Mouse (Mus musculus) intestine, embryonic 15.5 days (tissue): Measurements from ENCODE around the gene Sephs2. TPM values are rescaled to one million over a fixed set of nuclear protein-coding genes. Genes with fewer than 3 reads are reported as not detected.

Experiments used
- ATAC-seq: fragments of 200-750 bp; cut with Nextera tagmentation; 2 replicates; pipeline ENCODE4 v1.8.0; 2017; ENCODE audit warnings: moderate TSS enrichment, moderate library complexity
- H3K27ac ChIP-seq: fragments of 300-500 bp; sonication (generic); 2 replicates; pipeline ENCODE4 v1.5.1; 2015; ENCODE audit warnings: mild to moderate bottlenecking, inconsistent platforms
- H3K27me3 ChIP-seq: fragments of 300-500 bp; sonication (generic); replicated peaks from 2 replicates; pipeline ENCODE4 v1.6.1; 2015; ENCODE audit warnings: inconsistent platforms
- H3K36me3 ChIP-seq: fragments of 300-500 bp; sonication (generic); 2 replicates; pipeline ENCODE4 v1.6.1; 2015; ENCODE audit warnings: inconsistent platforms
- H3K4me1 ChIP-seq: fragments of 300-500 bp; sonication (generic); replicated peaks from 2 replicates; pipeline ENCODE4 v1.6.1; 2015; ENCODE audit warnings: inconsistent platforms
- H3K4me2 ChIP-seq: fragments of 300-500 bp; sonication (generic); replicated peaks from 2 replicates; pipeline ENCODE4 v1.6.1; 2015; ENCODE audit warnings: mild to moderate bottlenecking, inconsistent platforms
- H3K4me3 ChIP-seq: fragments of 300-500 bp; sonication (generic); replicated peaks from 2 replicates; pipeline ENCODE4 v1.5.1; 2015; ENCODE audit warnings: inconsistent platforms
- H3K9ac ChIP-seq: fragments of 300-500 bp; sonication (generic); 2 replicates; pipeline ENCODE4 v1.6.1; 2015; ENCODE audit warnings: inconsistent platforms
- H3K9me3 ChIP-seq: fragments of 300-500 bp; sonication (generic); 2 replicates; pipeline ENCODE4 v1.6.1; 2016; ENCODE audit warnings: inconsistent platforms
- WGBS: fragments of 180-500 bp; shearing (Covaris S2); methylation state at CpG from one replicate; pipeline ENCODE4 v1.1.7; 2015; 5-methylcytosine and 5-hydroxymethylcytosine counted together
- polyA plus RNA-seq: library from polyadenylated mRNA; unstranded; fragments of >200 nt; fragmentation: Nextera tagmentation; extraction: Ambion mirVana; gene quantifications from 2 replicates; pipeline ENCODE4 v1.2.1, GENCODE M21; 2015

Sephs2 gene
- polyA plus RNA-seq, 1 experiment from 2014 or later, result 233 TPM

DNA sequence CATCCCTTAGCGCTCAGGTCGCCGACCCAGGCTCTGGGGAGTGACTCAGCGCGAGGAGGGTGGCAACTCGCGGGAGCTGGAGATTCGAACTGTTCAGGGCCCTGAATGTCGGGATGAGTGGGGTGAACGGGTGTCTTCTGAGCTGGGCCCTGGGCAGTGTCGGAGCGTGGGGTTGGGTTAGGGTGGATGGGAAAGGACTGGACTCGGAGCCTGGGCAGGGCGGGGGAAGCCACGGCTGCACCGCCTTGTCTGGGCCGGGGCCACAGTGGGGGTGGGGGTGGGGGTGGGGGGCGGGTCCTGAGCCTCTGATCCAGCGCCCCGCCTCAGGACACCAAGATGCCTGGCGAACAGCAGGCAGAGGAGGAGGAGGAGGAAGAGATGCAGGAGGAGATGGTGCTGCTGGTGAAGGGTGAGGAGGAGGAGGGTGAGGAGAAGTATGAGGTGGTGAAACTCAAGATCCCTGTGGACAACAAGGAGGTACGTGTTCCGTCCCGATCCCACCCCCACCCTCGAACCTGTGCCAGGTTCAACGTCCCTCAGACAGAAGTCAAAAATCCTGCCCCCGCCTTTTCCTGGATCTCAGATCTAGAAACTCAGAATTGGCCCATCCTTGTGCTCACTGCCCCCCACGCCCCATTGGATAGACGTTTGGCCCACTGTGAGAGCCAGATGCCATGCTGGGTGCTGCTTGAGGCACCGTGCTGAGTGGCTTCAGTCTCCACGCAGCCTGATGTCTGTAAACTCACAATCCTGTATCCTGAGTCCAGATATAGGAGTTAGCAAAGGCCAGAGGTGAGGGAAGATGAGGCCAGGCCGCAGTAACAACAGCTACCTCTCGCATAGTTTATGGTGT is 29.0 kb downstream of the Sephs2 start:
- Histone ChIP-seq H3K9ac (peak overlapping the region; percentile 93), H3K27me3 (no peaks in the 10 kb centered on the region), H3K9me3 (no peaks in the 10 kb centered on the region), H3K4me2 (peak overlapping the region; percentile 89), H3K4me3 (peak overlapping the region; percentile 91), H3K4me1 (peaks cover 14% of the 10 kb centered on the region), H3K36me3 (peaks cover 5% of the 10 kb centered on the region; the same call in 1 of the 2 replicates), H3K27ac (peak overlapping the region; percentile 96)
- WGBS, result 9% methylated on average over 32 of the region's 33 CpGs
- peak; percentile 76 for ATAC-seq

DNA sequence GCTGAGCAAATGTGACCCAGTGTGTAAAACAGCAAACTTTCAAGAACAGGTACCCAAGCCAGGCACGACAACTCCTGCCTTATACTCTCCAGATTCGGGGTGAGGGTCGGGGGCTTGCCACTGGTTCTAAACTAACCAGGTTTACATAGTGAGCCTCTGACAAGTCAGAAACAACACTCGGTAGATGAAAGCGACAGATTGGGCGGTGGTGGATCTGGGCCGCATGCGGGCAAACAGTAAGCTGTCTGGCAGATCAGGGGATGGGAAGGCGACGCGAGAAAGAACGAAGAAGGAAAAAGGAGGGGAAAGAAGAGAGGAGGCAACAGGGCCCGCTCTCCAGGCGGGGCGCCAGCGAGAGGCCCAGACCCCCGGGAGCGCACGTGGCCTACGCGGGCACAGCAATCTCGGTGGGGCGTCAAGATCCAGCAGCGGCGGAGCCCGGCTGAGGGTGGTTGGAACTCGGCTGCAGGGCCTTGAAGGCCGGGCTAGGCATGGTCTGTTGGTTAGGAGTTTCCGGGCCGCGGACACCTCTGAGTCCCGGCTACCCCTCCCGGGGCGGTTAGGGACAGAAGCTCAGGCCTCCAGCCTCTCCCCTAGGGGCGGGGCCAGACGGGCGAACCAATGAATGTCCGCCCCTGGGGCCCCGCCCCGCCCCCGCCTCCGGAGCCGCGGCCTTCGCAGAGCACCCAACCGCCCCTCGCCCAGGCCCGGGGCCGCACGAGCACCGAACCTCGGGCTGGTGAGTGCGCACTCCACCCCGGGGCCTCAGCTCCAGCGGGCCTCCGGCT is 29.8 kb downstream of the Sephs2 start, which contains the start of gene Zfp771:
Zfp771 (plus strand) TSS at position 405 of the 788 bp plus-strand sequence.
- H3K27me3 ChIP-seq, result no peaks in the 10 kb centered on the region
- peak within 1 kb of the TSS; percentile 93 for H3K9ac ChIP-seq
- H3K36me3 ChIP-seq, result no peaks in the 10 kb centered on the region
- peak within 1 kb of the TSS; percentile 91 for H3K4me3 ChIP-seq
- peak; percentile 98 for ATAC-seq
- WGBS, result under 1% methylated on average over 56 of the region's 56 CpGs
- peak within 1 kb of the TSS; percentile 96 for H3K27ac ChIP-seq
- no peaks in the 10 kb centered on the region for H3K9me3 ChIP-seq
- H3K4me1 ChIP-seq, result peaks cover 14% of the 10 kb centered on the region
- peak within 1 kb of the TSS; percentile 89 for H3K4me2 ChIP-seq

DNA sequence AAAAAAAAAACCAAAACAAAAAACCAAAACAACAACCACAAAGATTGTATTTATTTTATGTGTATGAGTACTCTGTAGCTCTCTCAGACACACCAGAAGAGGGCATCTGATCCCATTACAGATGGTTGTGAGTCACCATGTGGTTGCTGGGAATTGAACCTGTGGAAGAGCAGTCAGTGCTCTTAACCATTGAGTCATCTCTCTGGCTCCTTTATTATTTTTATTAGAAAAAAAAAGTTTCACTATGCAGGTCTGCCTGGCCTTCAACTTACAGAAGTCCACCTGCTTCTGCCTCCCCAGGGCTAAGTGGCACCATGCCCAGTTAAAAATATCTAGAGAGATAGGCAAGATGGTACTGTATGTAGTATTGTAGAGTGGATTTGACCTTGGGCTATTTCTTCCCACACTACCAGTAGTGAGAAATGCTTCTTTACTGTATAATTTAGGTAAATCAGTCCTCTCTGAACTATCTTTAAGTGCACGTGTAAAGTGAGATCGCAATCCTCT is 30.4 kb downstream of the Sephs2 start:
- H3K4me2 ChIP-seq, result peak overlapping the region; percentile 89
- no peaks in the 10 kb centered on the region for H3K27me3 ChIP-seq
- H3K4me3 ChIP-seq, result 0 out of 2 replicates have a peak overlapping the region, but pooled peaks have one; percentile 91
- 37% methylated on average over 2 of the region's 2 CpGs for WGBS
- H3K4me1 ChIP-seq, result peaks cover 14% of the 10 kb centered on the region
- H3K36me3 ChIP-seq, result no peaks in the 10 kb centered on the region
- ATAC-seq, result no peak
- H3K27ac ChIP-seq, result peak overlapping the region; percentile 96
- H3K9ac ChIP-seq, result peak overlapping the region; percentile 93
- H3K9me3 ChIP-seq, result no peaks in the 10 kb centered on the region

DNA sequence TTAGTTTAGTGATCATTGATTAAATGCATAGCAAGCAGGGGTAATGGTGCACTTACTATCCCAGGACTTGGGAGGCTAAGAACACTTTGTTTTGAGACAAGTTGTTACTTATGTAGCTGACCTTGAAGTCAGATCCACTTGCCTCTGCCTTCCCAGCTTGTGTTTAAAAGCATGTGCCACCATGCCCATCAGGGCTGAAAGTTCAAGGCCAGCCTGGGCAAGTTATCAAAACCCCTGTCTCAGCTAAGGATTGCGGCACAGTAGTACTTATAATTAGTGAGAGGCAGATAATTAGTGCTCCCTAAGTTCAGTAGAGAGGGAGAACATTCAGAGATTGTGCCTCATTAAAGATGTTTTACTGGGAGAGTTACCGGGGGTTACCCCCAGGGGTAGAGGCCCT is 39.1 kb downstream of the Sephs2 start:
- Histone ChIP-seq H3K4me1 (peaks cover 18% of the 10 kb centered on the region), H3K27me3 (no peaks in the 10 kb centered on the region), H3K27ac (no peak overlapping the region), H3K9me3 (no peaks in the 10 kb centered on the region), H3K4me3 (no peak overlapping the region), H3K36me3 (peaks cover 23% of the 10 kb centered on the region), H3K9ac (no peak overlapping the region), H3K4me2 (no peak overlapping the region; the same call in 1 of the 2 replicates)
- no peak for ATAC-seq
- 90% methylated on average over 2 of the region's 2 CpGs for WGBS

DNA sequence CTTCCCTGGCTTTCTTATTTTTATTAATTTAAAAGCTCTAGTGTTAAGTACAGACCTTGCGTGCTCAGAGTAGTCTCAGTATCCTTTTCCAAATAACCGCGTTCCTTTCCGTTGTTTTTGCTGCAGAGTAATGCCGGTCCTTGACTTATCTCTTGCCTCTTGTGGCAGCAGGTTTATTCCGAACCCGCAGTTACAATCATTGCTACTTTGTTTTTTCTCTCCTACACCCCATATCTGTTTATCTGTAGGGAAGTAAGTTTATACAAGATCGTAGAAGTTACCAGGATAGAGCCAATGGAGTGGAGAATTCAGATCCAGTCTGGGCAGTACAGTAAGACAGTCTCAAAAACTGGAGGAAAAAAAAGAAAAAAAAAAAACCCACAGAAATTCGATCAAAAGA is 40.1 kb downstream of the Sephs2 start:
- Histone ChIP-seq H3K27me3 (no peaks in the 10 kb centered on the region), H3K4me3 (peak overlapping the region; percentile 98), H3K36me3 (peaks cover 23% of the 10 kb centered on the region), H3K9me3 (no peaks in the 10 kb centered on the region), H3K9ac (peak overlapping the region; percentile 99), H3K27ac (peak overlapping the region; percentile 99), H3K4me1 (peaks cover 18% of the 10 kb centered on the region), H3K4me2 (peak overlapping the region; percentile 56)
- ATAC-seq, result no peak
- 1% methylated on average over 9 of the region's 9 CpGs for WGBS

DNA sequence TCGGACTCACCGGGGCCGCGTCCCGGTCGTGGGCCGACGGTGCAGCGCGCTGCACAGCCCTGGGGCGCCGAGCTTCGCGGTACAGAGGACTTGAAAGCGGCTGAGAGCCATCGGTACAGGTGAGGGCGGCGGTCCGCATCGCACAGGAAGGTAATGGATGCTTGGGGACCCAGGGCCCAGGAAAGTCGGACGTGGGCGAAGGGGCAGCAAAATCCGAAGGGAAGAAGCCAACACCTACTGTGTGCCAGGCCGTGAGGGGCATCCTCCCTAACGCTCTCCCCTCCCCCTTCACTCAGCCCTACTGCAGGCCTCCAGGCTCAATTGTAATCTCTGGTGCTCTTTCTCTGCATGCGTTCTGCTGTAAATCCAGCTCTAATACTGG is 40.5 kb downstream of the Sephs2 start:
- WGBS, result 0% methylated on average over 27 of the region's 27 CpGs
- Histone ChIP-seq H3K36me3 (peaks cover 23% of the 10 kb centered on the region), H3K9me3 (no peaks in the 10 kb centered on the region), H3K27ac (peak overlapping the region; percentile 99), H3K4me2 (peak overlapping the region; percentile 56), H3K4me3 (peak overlapping the region; percentile 98), H3K9ac (peak overlapping the region; percentile 99), H3K4me1 (peaks cover 18% of the 10 kb centered on the region), H3K27me3 (no peaks in the 10 kb centered on the region)
- peak; percentile 34 for ATAC-seq

DNA sequence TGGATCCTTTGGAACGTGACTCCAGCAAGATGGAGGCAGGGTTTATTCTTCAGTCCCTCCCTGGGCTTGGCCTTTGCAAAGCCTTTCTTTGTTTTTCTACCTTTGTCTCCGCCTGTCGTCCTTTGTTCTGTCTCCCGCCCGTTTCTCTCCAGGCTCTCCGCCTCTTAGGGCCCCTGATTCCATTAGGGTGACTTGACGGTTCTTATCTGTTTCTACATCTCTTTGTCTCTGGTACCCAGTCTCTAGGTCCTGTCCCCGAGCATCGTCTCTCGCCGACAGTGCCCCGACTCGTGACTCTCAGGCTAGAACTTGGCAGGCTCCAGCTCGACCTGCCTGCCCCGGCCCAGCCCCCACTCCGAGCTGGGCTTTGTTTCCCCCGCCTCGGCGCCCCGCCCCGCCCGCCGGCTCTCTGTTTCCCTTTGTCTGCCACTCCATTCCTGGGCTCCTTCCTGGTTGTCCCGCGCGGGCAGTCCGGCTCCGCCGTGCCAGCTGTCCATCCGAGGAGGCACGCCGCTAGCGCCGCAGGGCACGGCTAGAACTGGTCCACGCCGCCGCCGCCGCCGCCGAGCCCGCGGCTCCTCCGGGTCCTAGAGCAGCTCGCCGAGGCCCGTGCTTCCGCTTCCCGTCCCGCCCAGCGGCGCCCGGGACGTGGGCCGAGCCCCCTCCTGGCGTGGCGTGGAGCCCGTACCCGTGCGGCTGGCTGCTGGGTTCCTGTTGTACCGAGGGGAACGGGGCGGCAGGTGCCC is 41.1 kb downstream of the Sephs2 start, which contains the start of the genes Zfp553 and Sept1:
Zfp553 (plus strand) TSS at position 440 of the 746 bp plus-strand sequence.
Sept1 (minus strand) TSS at position 509 of the 746 bp plus-strand sequence.
- Histone ChIP-seq H3K27me3 (no peaks in the 10 kb centered on the region), H3K27ac (peak within 1 kb of the TSS; percentile 99), H3K9ac (peak within 1 kb of the TSS; percentile 99), H3K36me3 (peaks cover 23% of the 10 kb centered on the region), H3K4me2 (peak within 1 kb of the TSS; percentile 56), H3K4me1 (peaks cover 18% of the 10 kb centered on the region), H3K4me3 (peak within 1 kb of the TSS; percentile 98), H3K9me3 (no peaks in the 10 kb centered on the region)
- peak; percentile 94 for ATAC-seq
- WGBS, result under 1% methylated on average over 64 of the region's 64 CpGs

DNA sequence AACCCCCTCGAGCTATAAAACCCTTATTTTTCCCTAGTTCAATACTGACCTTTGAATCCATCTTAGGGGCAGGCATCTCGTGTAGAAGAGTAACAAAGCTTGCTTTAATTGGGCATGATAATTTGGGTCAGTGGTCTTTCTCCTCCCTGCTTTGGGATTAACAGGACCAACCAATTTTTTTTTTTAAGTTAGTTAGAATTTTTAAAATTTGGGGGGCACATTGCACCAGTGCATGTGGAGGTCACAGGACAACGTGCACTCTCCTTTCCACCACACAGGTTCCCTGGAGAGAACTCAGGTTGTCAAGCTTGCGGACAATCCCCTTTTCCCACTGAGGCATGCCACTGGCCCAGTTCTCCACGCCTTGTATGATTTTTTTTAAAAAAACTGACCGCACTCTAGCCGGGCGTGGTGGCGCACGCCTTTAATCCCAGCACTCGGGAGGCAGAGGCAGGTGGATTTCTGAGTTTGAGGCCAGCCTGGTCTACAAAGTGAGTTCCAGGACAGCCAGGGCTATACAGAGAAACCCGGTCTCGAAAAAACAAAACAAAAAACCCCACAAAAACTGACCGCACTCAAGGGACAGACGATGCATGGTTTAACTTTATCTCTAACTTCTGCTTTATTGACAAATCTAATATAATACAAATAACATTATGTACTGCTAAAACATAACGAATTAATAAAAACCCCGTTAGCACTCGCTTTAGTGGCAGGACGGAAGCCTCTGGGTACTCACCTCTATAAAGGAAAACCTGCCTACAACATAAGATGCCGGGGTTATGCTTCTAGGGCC is 41.8 kb downstream of the Sephs2 start:
- ATAC-seq, result no peak
- peak overlapping the region; percentile 56 for H3K4me2 ChIP-seq
- H3K4me3 ChIP-seq, result peak overlapping the region; percentile 98
- H3K9ac ChIP-seq, result peak overlapping the region; percentile 99
- WGBS, result 4% methylated on average over 20 of the region's 20 CpGs
- no peaks in the 10 kb centered on the region for H3K9me3 ChIP-seq
- H3K27me3 ChIP-seq, result no peaks in the 10 kb centered on the region
- H3K36me3 ChIP-seq, result peaks cover 18% of the 10 kb centered on the region
- peak overlapping the region; percentile 99 for H3K27ac ChIP-seq
- peaks cover 18% of the 10 kb centered on the region for H3K4me1 ChIP-seq

DNA sequence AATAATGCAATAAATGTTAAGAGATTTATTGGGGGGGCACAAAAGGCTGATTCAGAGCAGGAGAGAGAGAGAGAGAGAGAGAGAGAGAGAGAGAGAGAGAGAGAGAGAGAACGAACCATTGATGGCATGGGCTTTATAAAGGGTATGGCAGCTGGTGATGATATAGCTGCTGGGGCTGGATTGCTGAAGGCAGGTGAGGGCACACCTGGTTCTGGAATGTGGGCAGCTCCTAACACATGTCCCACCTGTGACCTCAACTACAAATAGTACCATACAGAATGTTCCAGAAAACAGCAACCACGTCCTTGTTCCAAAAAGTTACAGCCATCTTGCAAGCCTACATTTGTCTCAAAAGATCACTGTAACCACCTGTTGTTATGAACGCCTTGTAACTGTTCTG is 42.5 kb downstream of the Sephs2 start:
- H3K9ac ChIP-seq, result peak overlapping the region; percentile 99; the same call in 1 of the 2 replicates
- no peak for ATAC-seq
- H3K27ac ChIP-seq, result peak overlapping the region; percentile 6; the same call in 1 of the 2 replicates
- 52% methylated on average over 3 of the region's 3 CpGs for WGBS
- H3K4me2 ChIP-seq, result peak overlapping the region; percentile 56
- H3K4me3 ChIP-seq, result peak overlapping the region; percentile 98
- H3K4me1 ChIP-seq, result peaks cover 18% of the 10 kb centered on the region
- no peaks in the 10 kb centered on the region for H3K27me3 ChIP-seq
- H3K9me3 ChIP-seq, result no peaks in the 10 kb centered on the region
- peaks cover 12% of the 10 kb centered on the region for H3K36me3 ChIP-seq

DNA sequence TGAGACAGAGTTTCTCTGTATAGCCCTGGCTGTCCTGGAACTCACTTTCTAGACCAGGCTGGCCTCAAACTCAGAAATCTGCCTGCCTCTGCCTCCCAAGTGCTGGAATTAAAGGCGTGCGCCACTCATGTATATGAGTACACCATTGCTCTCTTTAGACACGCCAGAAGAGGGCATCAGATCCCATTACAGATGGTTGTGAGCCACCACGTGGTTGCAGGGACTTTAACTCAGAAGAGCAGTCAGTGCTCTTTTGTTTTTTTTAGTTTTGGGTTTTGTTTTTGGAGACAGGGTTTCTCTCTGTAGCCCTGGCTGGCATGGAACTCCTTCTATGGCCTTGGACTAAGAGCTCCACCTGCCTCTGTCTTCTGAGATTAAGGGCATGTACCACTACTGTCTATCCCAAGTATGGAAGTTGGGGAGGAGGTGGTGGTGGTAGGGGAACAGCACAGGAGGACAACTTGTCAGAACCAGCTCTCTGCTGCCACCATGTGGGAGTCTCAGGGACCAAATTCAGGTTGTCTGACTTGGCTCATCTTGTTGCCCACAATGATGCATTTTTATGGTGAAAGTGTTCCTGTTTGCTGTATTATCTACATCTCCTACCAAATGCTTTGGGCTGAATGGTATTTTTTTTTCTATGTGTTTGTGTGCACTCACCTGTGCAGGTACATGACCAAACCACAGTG is 45.1 kb downstream of the Sephs2 start:
- Histone ChIP-seq H3K4me2 (no peak overlapping the region), H3K9ac (no peak overlapping the region), H3K27ac (no peak overlapping the region), H3K4me3 (no peak overlapping the region), H3K36me3 (no peaks in the 10 kb centered on the region), H3K9me3 (no peaks in the 10 kb centered on the region), H3K4me1 (peaks cover 12% of the 10 kb centered on the region), H3K27me3 (no peaks in the 10 kb centered on the region)
- WGBS, result 68% methylated on average over 4 of the region's 4 CpGs
- no peak for ATAC-seq
